Comparison of ENCODE assay signal across 23 mouse cellular contexts in the genomic region with DNA sequence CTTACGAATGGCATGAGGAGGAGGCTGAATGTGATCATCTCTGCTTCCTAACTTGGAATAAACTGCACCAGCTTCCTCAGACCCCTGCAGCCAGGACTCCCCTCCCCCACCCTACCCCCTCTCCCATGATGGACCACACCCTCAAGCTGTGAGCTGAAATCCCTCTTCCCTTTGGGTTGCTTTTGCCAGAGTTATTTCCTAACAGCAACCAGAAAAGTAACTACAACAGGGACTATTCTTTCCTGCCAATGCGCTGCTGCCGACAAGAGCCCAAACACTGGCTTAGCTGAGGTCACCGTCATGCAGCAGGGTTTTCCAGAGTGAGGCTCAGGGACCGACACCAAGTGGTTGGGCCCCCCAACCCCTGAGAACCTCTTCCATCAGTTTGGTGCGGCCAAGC.
DNase-seq lines count a peak whose midpoint lies in the region; TF ChIP-seq lines count a peak whose summit lies in the region.
"Had no signal": no experiment of that assay in that cellular context is flagged by ENCODE, and none has a peak within 500 bp of the region (broad histone marks: within the 10 kb centered on the region; RNA-seq: fewer than 3 reads in every experiment).

No protein-coding gene starts in this region.

- no peak overlapping the region for H3K4me3 ChIP-seq in gastrocnemius, adult 2 months
- no peak overlapping the region for H3K4me3 ChIP-seq in layer of hippocampus, adult 2 months
- H3K4me3 ChIP-seq: embryonic facial prominence, embryonic 10.5 days; embryonic facial prominence, embryonic 13.5 days; erythroblast, embryonic 14.5 days; forebrain, embryonic 12.5 days; forebrain, embryonic 15.5 days; heart, adult 2 months; hindbrain, embryonic 12.5 days; hindbrain, embryonic 15.5 days had no signal

- peak overlapping the region; percentile 63; the same call in 1 of the 2 replicates for H3K27ac ChIP-seq in gastrocnemius, adult 2 months
- peak overlapping the region; percentile 52; the same call in 1 of the 2 replicates for H3K27ac ChIP-seq in layer of hippocampus, adult 2 months
- H3K27ac ChIP-seq: embryonic facial prominence, embryonic 10.5 days; embryonic facial prominence, embryonic 13.5 days; forebrain, embryonic 12.5 days; forebrain, embryonic 15.5 days; heart, adult 2 months; hindbrain, embryonic 12.5 days; hindbrain, embryonic 15.5 days had no signal

- intact Hi-C loops in gastrocnemius, adult 2 months (cut with DNase I), result no loop called here
- intact Hi-C loops in heart, postnatal 36 days (cut with DNase I), result loop anchor here (5.0 kb wide), 1 partner anchor 102 kb away; no protein-coding TSS in a partner anchor

- TF ChIP-seq CTCF in gastrocnemius, adult 2 months (IDR thresholded peaks at IDR 0.05), result no peak
- no peak for TF ChIP-seq CTCF in layer of hippocampus, adult 2 months (conservative IDR thresholded peaks at IDR 0.05)

- DNase-seq in gastrocnemius, adult 2 months, result peak; percentile 49
- DNase-seq in gastrocnemius, postnatal 4 days (ENCODE audit: low spot score in 2 of 2), result no peak
- DNase-seq in heart, adult 11 months, result peak; percentile 96
- DNase-seq in heart, postnatal 36 days, result no peak
- no peak for DNase-seq in layer of hippocampus, adult 2 months (ENCODE audit: low spot score in 2 of 2)
- no peak for DNase-seq in layer of hippocampus, adult 18-20 months (ENCODE audit: low spot score in 2 of 2)
- DNase-seq in ovary, postnatal 10 days (ENCODE audit: low spot score), result no peak
- DNase-seq: adrenal gland, adult 8-10 months; adrenal gland, postnatal 25 days; B cell, adult 2 months; cerebellum, adult 11-12 months; cerebellum, adult 8-10 months; cerebellum, postnatal 10 days; embryo, embryonic 11 days; kidney, adult 2 months had no signal

Comparison
In these comparisons a context has a peak if more than half of its experiments do, and no peak if none do; other contexts are left out.
1. DNase-seq: peak in gastrocnemius, adult 2 months (single experiment) and heart, adult 11 months (single experiment); none in gastrocnemius, postnatal 4 days (0 of 2), heart, postnatal 36 days (0 of 2), layer of hippocampus, adult 2 months (0 of 2), layer of hippocampus, adult 18-20 months (0 of 2) and ovary, postnatal 10 days (single experiment).